Mouse (Mus musculus): ENCODE measurements around the gene Fkbp14. TPM values are rescaled to one million over a fixed set of nuclear protein-coding genes. Genes with fewer than 3 reads are reported as not detected.

Fkbp14 gene
- polyA plus RNA-seq (2014; fragmentation: Nextera tagmentation; extraction: Ambion mirVana) = 33.1 and 36.7 TPM in 2 replicates

DNA sequence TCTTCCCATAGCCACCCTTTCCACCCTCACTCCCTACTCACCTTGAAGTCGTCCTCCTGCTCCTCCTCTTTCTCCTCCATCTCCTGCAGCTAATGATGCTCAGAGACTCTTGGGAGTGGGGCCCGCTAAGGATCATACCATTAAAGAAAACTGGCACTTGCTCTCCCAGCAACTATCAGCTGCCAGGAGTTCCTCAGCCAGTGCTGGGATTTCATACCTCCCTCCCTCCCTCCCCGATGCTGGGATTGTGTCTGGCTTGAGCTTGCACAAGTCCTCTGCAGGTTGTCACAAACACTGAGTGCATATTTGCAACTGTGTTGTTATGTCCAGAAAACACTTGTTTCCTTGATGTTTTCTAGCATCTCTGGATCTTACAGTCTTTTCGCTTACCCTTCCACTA lies at the start of gene Fkbp14:
Gene Fkbp14 (minus strand): TSS at position 101 of the 400 bp plus-strand sequence.
- Histone ChIP-seq H3K4me3 (ENCODE audit: low read depth, low read length) (peak within 1 kb of the TSS; percentile 85), H3K27me3 (ENCODE audit: control insufficient read depth, insufficient read depth, low read length) (no peaks in the 10 kb centered on the region), H3K9ac (replicated peaks; ENCODE audit: low read depth, low read length) (no peak within 1 kb of the TSS), H3K4me2 (replicated peaks; ENCODE audit: low read depth, low read length) (peak within 1 kb of the TSS; percentile 62), H3K36me3 (ENCODE audit: control insufficient read depth, insufficient read depth, low read length) (no peaks in the 10 kb centered on the region), H3K27ac (ENCODE audit: low read length) (no peak within 1 kb of the TSS), H3K9me3 (ENCODE audit: control insufficient read depth, low read depth, low read length) (no peaks in the 10 kb centered on the region), H3K4me1 (ENCODE audit: control insufficient read depth, insufficient read depth, low read length) (peaks cover 7% of the 10 kb centered on the region; the same call in 1 of the 2 replicates)
- 76% methylated on average over 4 of the region's 4 CpGs for WGBS
- no peak for ATAC-seq (ENCODE audit: insufficient number of reproducible peaks, insufficient read depth, low FRiP score, low read depth)

- WGBS = 74% methylated on average over 4 of the region's 4 CpGs
- Histone ChIP-seq H3K27me3 (ENCODE audit: control insufficient read depth, insufficient read depth, low read length) (no peaks in the 10 kb centered on the region), H3K4me2 (replicated peaks; ENCODE audit: low read depth, low read length) (no peak overlapping the region), H3K9me3 (ENCODE audit: control insufficient read depth, low read depth, low read length) (no peaks in the 10 kb centered on the region), H3K27ac (ENCODE audit: low read length) (no peak overlapping the region), H3K4me1 (ENCODE audit: control insufficient read depth, insufficient read depth, low read length) (no peaks in the 10 kb centered on the region), H3K4me3 (ENCODE audit: low read depth, low read length) (no peak overlapping the region), H3K9ac (replicated peaks; ENCODE audit: low read depth, low read length) (no peak overlapping the region), H3K36me3 (ENCODE audit: control insufficient read depth, insufficient read depth, low read length) (no peaks in the 10 kb centered on the region; the same call in 1 of the 2 replicates)
- ATAC-seq (ENCODE audit: insufficient number of reproducible peaks, insufficient read depth, low FRiP score, low read depth) = no peak
Measured at GRCm38 (mm10) chr6:54643181-54643580, 46.1 kb upstream of the Fkbp14 start.

DNA sequence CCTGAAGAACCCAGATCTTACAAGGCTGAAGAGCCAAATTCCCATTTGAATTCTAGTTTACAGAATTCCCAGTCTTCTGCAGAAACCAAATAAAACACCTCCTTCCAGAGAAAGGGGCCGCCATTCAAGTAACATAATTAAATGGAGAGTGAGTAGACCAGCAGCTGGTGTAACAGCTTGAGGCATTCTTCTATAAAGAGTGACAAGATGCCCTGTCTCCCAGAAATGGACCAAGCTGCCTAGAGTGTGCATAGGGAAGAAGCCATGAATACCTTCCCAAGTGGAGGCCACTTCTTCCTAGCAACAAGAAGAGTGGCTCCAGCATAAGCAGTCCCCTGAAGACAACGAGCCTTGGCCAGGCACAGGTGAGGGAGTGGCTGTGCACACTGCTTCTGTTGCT lies 44.8 kb upstream of the Fkbp14 start:
- Histone ChIP-seq H3K9ac (replicated peaks; ENCODE audit: low read depth, low read length) (no peak overlapping the region), H3K27ac (ENCODE audit: low read length) (no peak overlapping the region), H3K9me3 (ENCODE audit: control insufficient read depth, low read depth, low read length) (no peaks in the 10 kb centered on the region), H3K36me3 (ENCODE audit: control insufficient read depth, insufficient read depth, low read length) (no peaks in the 10 kb centered on the region; the same call in 1 of the 2 replicates), H3K4me1 (ENCODE audit: control insufficient read depth, insufficient read depth, low read length) (no peaks in the 10 kb centered on the region), H3K4me3 (ENCODE audit: low read depth, low read length) (no peak overlapping the region), H3K4me2 (replicated peaks; ENCODE audit: low read depth, low read length) (no peak overlapping the region), H3K27me3 (ENCODE audit: control insufficient read depth, insufficient read depth, low read length) (no peaks in the 10 kb centered on the region)
- WGBS = 84% methylated on average over 2 of the region's 2 CpGs
- no peak for ATAC-seq (ENCODE audit: insufficient number of reproducible peaks, insufficient read depth, low FRiP score, low read depth)

DNA sequence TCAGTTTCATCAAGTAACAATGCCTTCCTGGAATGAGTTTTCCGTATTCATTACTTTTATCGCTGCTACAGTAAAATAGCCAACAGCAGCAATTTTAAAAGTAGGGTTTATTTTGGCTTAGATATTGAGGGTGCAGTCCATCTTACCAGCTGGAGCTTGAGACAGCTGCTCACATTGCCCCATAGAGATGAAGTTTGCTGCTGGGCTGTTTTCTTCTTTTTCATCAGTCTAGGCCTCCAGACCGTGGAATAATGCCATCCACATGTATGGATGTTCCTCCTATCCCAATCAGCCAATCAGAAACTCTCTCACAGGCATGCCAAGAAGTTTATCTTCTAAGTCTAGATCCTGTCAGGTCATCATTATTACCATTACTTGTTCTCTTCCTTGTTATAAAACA lies 42.8 kb upstream of the Fkbp14 start:
- ATAC-seq (ENCODE audit: insufficient number of reproducible peaks, insufficient read depth, low FRiP score, low read depth) = no peak
- no peak overlapping the region for H3K4me3 ChIP-seq (ENCODE audit: low read depth, low read length)
- no peak overlapping the region for H3K9ac ChIP-seq (replicated peaks; ENCODE audit: low read depth, low read length)
- H3K27me3 ChIP-seq (ENCODE audit: control insufficient read depth, insufficient read depth, low read length) = no peaks in the 10 kb centered on the region
- WGBS = 94% methylated on average over 3 of the region's 3 CpGs
- no peak overlapping the region for H3K4me2 ChIP-seq (replicated peaks; ENCODE audit: low read depth, low read length)
- no peaks in the 10 kb centered on the region; the same call in 1 of the 2 replicates for H3K36me3 ChIP-seq (ENCODE audit: control insufficient read depth, insufficient read depth, low read length)
- no peak overlapping the region for H3K27ac ChIP-seq (ENCODE audit: low read length)
- H3K9me3 ChIP-seq (ENCODE audit: control insufficient read depth, low read depth, low read length) = no peaks in the 10 kb centered on the region
- H3K4me1 ChIP-seq (ENCODE audit: control insufficient read depth, insufficient read depth, low read length) = no peaks in the 10 kb centered on the region

GRCm38 (mm10) chr6:54631462-54631861 lies 34.4 kb upstream of the Fkbp14 start:
- Histone ChIP-seq H3K4me1 (ENCODE audit: control insufficient read depth, insufficient read depth, low read length) (no peaks in the 10 kb centered on the region), H3K9ac (replicated peaks; ENCODE audit: low read depth, low read length) (no peak overlapping the region), H3K4me3 (ENCODE audit: low read depth, low read length) (no peak overlapping the region), H3K9me3 (ENCODE audit: control insufficient read depth, low read depth, low read length) (no peaks in the 10 kb centered on the region), H3K27ac (ENCODE audit: low read length) (no peak overlapping the region), H3K27me3 (ENCODE audit: control insufficient read depth, insufficient read depth, low read length) (no peaks in the 10 kb centered on the region), H3K4me2 (replicated peaks; ENCODE audit: low read depth, low read length) (no peak overlapping the region), H3K36me3 (ENCODE audit: control insufficient read depth, insufficient read depth, low read length) (peaks cover 3% of the 10 kb centered on the region)
- no peak for ATAC-seq (ENCODE audit: insufficient number of reproducible peaks, insufficient read depth, low FRiP score, low read depth)
- 48% methylated on average over 3 of the region's 3 CpGs for WGBS

GRCm38 (mm10) chr6:54629734-54630133 lies 32.6 kb upstream of the Fkbp14 start:
- Histone ChIP-seq H3K4me3 (ENCODE audit: low read depth, low read length) (no peak overlapping the region), H3K27me3 (ENCODE audit: control insufficient read depth, insufficient read depth, low read length) (no peaks in the 10 kb centered on the region), H3K9me3 (ENCODE audit: control insufficient read depth, low read depth, low read length) (no peaks in the 10 kb centered on the region), H3K27ac (ENCODE audit: low read length) (no peak overlapping the region), H3K36me3 (ENCODE audit: control insufficient read depth, insufficient read depth, low read length) (peaks cover 6% of the 10 kb centered on the region), H3K4me1 (ENCODE audit: control insufficient read depth, insufficient read depth, low read length) (no peaks in the 10 kb centered on the region), H3K9ac (replicated peaks; ENCODE audit: low read depth, low read length) (no peak overlapping the region), H3K4me2 (replicated peaks; ENCODE audit: low read depth, low read length) (no peak overlapping the region)
- 0 out of 2 replicates have a peak, but pooled peaks have one; percentile 46 for ATAC-seq (ENCODE audit: insufficient number of reproducible peaks, insufficient read depth, low FRiP score, low read depth)
- WGBS = 33% methylated on average over 7 of the region's 7 CpGs

DNA sequence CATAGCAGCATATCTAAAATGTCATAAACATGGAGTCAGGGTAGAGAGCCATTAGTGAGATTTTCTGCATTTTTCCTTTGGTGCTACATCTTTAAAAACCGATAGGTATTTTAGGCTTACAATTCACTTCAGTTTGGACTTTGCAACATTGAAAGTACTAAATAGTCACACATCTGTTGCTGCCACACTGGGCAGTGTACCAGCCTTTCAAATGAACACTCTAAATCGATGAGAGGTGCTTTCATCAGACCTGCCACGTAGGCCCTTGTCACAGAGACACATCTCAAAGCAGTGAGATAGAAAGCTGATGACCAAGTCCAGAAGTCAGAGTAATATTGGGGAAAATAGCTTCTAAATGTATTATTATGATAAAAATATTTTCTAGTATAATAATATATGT lies 31.3 kb upstream of the Fkbp14 start:
- no peaks in the 10 kb centered on the region for H3K4me1 ChIP-seq (ENCODE audit: control insufficient read depth, insufficient read depth, low read length)
- ATAC-seq (ENCODE audit: insufficient number of reproducible peaks, insufficient read depth, low FRiP score, low read depth) = no peak
- H3K36me3 ChIP-seq (ENCODE audit: control insufficient read depth, insufficient read depth, low read length) = peaks cover 11% of the 10 kb centered on the region
- 91% methylated on average over 3 of the region's 3 CpGs for WGBS
- no peak overlapping the region for H3K4me2 ChIP-seq (replicated peaks; ENCODE audit: low read depth, low read length)
- H3K27me3 ChIP-seq (ENCODE audit: control insufficient read depth, insufficient read depth, low read length) = no peaks in the 10 kb centered on the region
- H3K9me3 ChIP-seq (ENCODE audit: control insufficient read depth, low read depth, low read length) = no peaks in the 10 kb centered on the region
- H3K9ac ChIP-seq (replicated peaks; ENCODE audit: low read depth, low read length) = no peak overlapping the region
- H3K4me3 ChIP-seq (ENCODE audit: low read depth, low read length) = no peak overlapping the region
- H3K27ac ChIP-seq (ENCODE audit: low read length) = no peak overlapping the region

DNA sequence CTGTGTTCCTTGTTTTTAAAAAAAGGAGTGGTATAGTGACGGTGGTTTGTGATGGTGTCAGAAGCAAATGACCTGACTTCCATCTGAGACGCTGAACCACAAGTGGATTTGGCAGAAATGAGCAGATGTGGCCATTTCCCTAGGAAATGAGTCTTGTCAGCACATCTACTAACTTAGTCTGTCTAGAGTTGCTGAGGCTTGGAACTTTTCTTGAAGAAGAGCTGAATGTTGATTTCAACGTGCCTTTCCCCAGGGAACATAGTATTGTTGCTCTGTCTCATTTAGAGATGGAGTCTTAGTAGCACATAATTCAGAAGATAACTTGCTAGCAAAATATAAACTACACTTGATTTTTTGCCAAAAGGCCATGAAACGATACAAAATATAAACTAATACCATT lies 23.2 kb upstream of the Fkbp14 start:
- Histone ChIP-seq H3K9me3 (ENCODE audit: control insufficient read depth, low read depth, low read length) (no peaks in the 10 kb centered on the region), H3K9ac (replicated peaks; ENCODE audit: low read depth, low read length) (no peak overlapping the region), H3K27ac (ENCODE audit: low read length) (no peak overlapping the region), H3K4me3 (ENCODE audit: low read depth, low read length) (no peak overlapping the region), H3K4me2 (replicated peaks; ENCODE audit: low read depth, low read length) (no peak overlapping the region), H3K27me3 (ENCODE audit: control insufficient read depth, insufficient read depth, low read length) (no peaks in the 10 kb centered on the region), H3K36me3 (ENCODE audit: control insufficient read depth, insufficient read depth, low read length) (peaks cover 15% of the 10 kb centered on the region; the same call in 1 of the 2 replicates), H3K4me1 (ENCODE audit: control insufficient read depth, insufficient read depth, low read length) (no peaks in the 10 kb centered on the region)
- 68% methylated on average over 4 of the region's 4 CpGs for WGBS
- ATAC-seq (ENCODE audit: insufficient number of reproducible peaks, insufficient read depth, low FRiP score, low read depth) = no peak

DNA sequence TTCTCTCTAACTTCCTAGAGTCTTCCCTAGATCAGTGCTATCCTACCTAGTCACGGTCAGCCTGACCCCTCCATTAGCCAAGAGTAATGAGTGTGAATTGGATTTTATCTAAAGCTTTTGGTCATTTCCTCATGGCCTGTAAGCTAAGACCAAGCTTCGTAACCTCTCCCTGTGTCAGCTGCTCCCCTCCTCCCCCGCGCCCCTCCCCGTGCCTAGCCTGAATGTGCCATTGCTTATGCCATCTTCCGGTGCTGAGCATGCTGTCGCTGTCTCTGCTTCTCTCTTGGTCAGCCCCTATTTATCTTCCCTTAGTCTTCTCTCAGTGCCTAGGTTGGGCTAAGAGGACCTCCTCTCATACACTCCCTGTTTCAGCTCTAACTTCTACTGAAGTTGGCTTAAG lies 22.4 kb upstream of the Fkbp14 start:
- Histone ChIP-seq H3K9ac (replicated peaks; ENCODE audit: low read depth, low read length) (no peak overlapping the region), H3K9me3 (ENCODE audit: control insufficient read depth, low read depth, low read length) (no peaks in the 10 kb centered on the region), H3K4me3 (ENCODE audit: low read depth, low read length) (no peak overlapping the region), H3K27ac (ENCODE audit: low read length) (no peak overlapping the region), H3K27me3 (ENCODE audit: control insufficient read depth, insufficient read depth, low read length) (no peaks in the 10 kb centered on the region), H3K4me2 (replicated peaks; ENCODE audit: low read depth, low read length) (no peak overlapping the region), H3K4me1 (ENCODE audit: control insufficient read depth, insufficient read depth, low read length) (no peaks in the 10 kb centered on the region), H3K36me3 (ENCODE audit: control insufficient read depth, insufficient read depth, low read length) (peaks cover 12% of the 10 kb centered on the region; the same call in 1 of the 2 replicates)
- 80% methylated on average over 7 of the region's 7 CpGs for WGBS
- no peak for ATAC-seq (ENCODE audit: insufficient number of reproducible peaks, insufficient read depth, low FRiP score, low read depth)

Measured in stomach, embryonic 14.5 days (tissue).